Mouse (Mus musculus) spleen, adult 2 months (tissue): ENCODE data around the gene Fam149b.

Source experiments
- CTCF ChIP-seq: fragments of 200-500 bp; IDR thresholded peaks from 2 replicates; pipeline ENCODE4 v1.5.1; 2011; ENCODE audit warnings: mild to moderate bottlenecking, inconsistent platforms; ENCODE audit not compliant: insufficient read depth, insufficient read length, insufficient replicate concordance; ENCODE audit errors: extremely low read depth
- POLR2A ChIP-seq: fragments of 200-500 bp; IDR thresholded peaks from 2 replicates; pipeline ENCODE4 v1.6.1; 2011; ENCODE audit warnings: low read depth, low read length, inconsistent platforms

DNA sequence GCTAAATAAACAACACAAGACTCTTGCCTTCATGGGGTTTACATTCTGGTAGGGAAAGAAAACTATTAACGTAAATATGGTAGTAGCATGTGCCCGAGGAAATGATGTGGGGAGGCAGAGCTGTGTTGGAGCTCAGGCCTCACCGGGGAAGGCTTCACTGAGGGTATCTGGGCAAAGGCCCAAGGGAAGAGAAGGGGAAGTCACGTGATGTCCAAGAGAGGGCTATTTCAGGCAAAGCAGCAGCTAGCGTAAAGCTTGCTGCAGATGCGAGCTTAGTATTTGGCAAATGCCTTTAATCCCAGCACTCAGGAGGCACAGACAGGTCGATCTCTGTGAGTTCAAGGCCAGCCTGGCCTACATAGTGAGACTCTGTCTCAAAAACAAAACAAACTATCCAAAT, 74.3 kb downstream of the Fam149b start:
- no peak for TF ChIP-seq CTCF
- TF ChIP-seq POLR2A, result no peak
